Mouse (Mus musculus) kidney, postnatal 0 days (tissue): ENCODE data around the gene Arl10. TPM values are rescaled to one million over a fixed set of nuclear protein-coding genes. Genes with fewer than 3 reads are reported as not detected.

Experiments
- ATAC-seq: fragments of 200-750 bp; cut with Nextera tagmentation; replicated peaks from 2 replicates; pipeline ENCODE4 v1.8.0; 2017; ENCODE audit warnings: low read depth, moderate number of reproducible peaks, moderate TSS enrichment, moderate library complexity; ENCODE audit not compliant: low FRiP score
- DNase-seq: peaks from one replicate; pipeline ENCODE4 v3.0.0-alpha.2; 2016; ENCODE audit warnings: low spot score
- H3K27ac ChIP-seq: fragments of 300-500 bp; sonication (generic); 2 replicates; pipeline ENCODE4 v1.5.1; 2014; ENCODE audit warnings: mild to moderate bottlenecking
- H3K27me3 ChIP-seq: fragments of 300-500 bp; sonication (generic); 2 replicates; pipeline ENCODE4 v1.6.1; 2014; ENCODE audit warnings: low read length, mixed read lengths; ENCODE audit not compliant: insufficient read depth
- H3K36me3 ChIP-seq: fragments of 300-500 bp; sonication (generic); 2 replicates; pipeline ENCODE4 v1.6.1; 2014; ENCODE audit warnings: low read length, mixed read lengths; ENCODE audit not compliant: insufficient read depth
- H3K4me1 ChIP-seq: fragments of 300-500 bp; sonication (generic); replicated peaks from 2 replicates; pipeline ENCODE4 v1.6.1; 2014; ENCODE audit warnings: antibody characterized with exemption, low read length, mixed read lengths; ENCODE audit not compliant: insufficient read depth
- H3K4me2 ChIP-seq: fragments of 300-500 bp; sonication (generic); 2 replicates; pipeline ENCODE4 v1.6.1; 2014; ENCODE audit warnings: mild to moderate bottlenecking, low read length, moderate library complexity, mixed read lengths
- H3K4me3 ChIP-seq: fragments of 300-500 bp; sonication (generic); replicated peaks from 2 replicates; pipeline ENCODE4 v1.5.1; 2014; ENCODE audit warnings: low read depth, low read length
- H3K9ac ChIP-seq: fragments of 300-500 bp; sonication (generic); 2 replicates; pipeline ENCODE4 v1.6.1; 2014; ENCODE audit warnings: low read depth, low read length
- H3K9me3 ChIP-seq: fragments of 300-500 bp; sonication (generic); replicated peaks from 2 replicates; pipeline ENCODE4 v1.6.1; 2016; ENCODE audit warnings: low read length, inconsistent platforms, mixed read lengths
- CTCF ChIP-seq: IDR thresholded peaks from 2 replicates; pipeline ENCODE4 v1.5.1; 2016; ENCODE audit warnings: antibody characterized with exemption, low read depth, mild to moderate bottlenecking, moderate library complexity
- WGBS: fragments of 180-500 bp; shearing (Covaris S2); extraction: QIAGEN DNeasy Blood & Tissue Kit; methylation state at CpG from one replicate; pipeline ENCODE4 v1.1.7; 2014; 5-methylcytosine and 5-hydroxymethylcytosine counted together
- microRNA-seq: library from miRNA; unstranded; fragments of <30 nt; microRNA quantifications from one replicate; pipeline ENCODE4, GENCODE M21; 2016
- polyA plus RNA-seq: library from polyadenylated mRNA; unstranded; fragments of >200 nt; fragmentation: Nextera tagmentation; extraction: Ambion mirVana; gene quantifications from 2 replicates; pipeline ENCODE4 v1.2.1, GENCODE M21; 2015

Arl10 gene
- polyA plus RNA-seq, 1 experiment from 2014 or later = 23.1 TPM

DNA sequence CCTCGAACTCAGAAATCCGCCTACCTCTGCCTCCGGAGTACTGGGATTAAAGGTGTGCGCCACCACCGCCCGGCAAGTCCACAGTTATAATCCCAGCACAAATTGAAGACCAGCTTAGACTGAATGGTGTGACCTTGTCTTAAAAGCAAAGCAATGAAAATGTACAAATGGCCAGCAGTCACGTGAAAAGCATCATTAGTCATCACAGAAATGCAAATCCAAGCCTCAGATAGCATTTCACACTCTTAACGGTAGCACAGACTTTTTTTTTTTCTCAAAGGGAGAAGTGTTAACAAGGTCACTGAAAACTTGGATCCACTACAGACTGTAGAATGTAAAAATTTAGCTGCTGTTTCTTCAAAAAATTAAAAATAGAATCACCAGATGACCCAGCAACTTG, 41.5 kb downstream of the Arl10 start:
- Histone ChIP-seq H3K4me2 (no peak overlapping the region), H3K4me3 (no peak overlapping the region), H3K27me3 (no peaks in the 10 kb centered on the region), H3K9me3 (no peaks in the 10 kb centered on the region), H3K27ac (no peak overlapping the region), H3K36me3 (no peaks in the 10 kb centered on the region), H3K9ac (no peak overlapping the region), H3K4me1 (no peaks in the 10 kb centered on the region)
- ATAC-seq = no peak
- DNase-seq = no peak
- TF ChIP-seq CTCF = no peak
- 79% methylated on average over 8 of the region's 8 CpGs for WGBS

DNA sequence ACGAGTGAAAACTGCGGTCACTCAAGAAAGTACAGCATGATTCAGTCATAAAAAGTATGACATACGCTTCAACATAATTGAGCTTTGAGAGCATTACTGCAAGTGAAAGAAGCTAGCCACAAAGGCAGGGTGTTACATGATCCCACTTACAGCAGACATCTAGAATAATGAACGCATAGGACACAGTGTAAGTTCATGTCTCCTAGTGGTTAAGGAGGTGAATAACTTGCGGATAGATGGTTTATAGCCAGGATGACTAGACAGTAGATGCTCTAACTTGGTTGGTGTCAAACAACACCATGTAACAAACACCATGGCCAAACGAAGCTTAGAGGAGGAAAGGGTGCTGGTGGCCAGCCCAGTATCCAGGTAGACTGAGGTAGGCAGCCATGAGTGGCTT, 42.2 kb downstream of the Arl10 start:
- Histone ChIP-seq H3K4me3 (no peak overlapping the region), H3K27ac (no peak overlapping the region), H3K9me3 (no peaks in the 10 kb centered on the region), H3K4me1 (no peaks in the 10 kb centered on the region), H3K36me3 (no peaks in the 10 kb centered on the region), H3K9ac (no peak overlapping the region), H3K4me2 (no peak overlapping the region), H3K27me3 (no peaks in the 10 kb centered on the region)
- peak; percentile 32; the same call in 1 of the 2 replicates for TF ChIP-seq CTCF
- no peak for ATAC-seq
- WGBS = 55% methylated on average over 6 of the region's 6 CpGs
- DNase-seq = no peak

DNA sequence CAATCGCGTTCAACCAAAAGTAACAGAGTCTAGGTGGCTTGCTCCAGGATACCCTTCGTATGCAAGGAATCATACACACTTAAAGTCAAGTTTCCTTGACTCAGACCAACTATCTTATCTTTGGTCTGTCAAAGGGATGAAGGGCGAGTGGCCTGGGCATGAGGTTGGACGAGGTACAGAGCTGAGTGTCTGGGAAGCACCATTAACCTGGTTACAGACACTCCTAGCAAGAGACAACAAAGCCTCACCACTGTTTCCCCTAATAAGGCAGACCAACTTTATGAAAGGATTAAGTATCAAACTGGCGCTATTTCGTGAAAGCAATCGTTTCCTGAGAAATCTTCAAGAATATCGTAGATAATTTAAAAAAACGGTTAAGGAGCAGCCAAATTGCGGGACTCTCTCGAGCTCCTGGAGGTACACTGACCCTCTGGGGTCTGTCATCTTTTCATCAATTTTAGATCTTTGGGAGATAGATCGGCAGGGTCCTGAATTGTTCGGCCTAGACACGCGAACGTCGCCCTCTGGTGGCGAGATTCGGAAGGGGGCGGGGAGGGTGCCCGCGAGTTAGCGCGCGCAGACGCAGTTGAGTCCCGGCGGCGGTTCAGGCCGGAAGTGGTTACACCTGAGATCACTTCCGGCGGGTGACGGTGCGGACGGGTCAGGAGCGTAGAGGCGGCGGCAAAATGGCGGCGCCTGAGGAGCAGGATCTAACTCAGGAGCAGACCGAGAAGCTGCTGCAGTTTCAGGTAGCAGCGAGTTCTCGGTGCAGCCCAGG, 46.5 kb downstream of the Arl10 start, which contains the start of gene Faf2:
Gene Faf2, plus strand, starts transcription at position 630 of the 778 bp plus-strand sequence.
- DNase-seq (peak; percentile 97), ATAC-seq (peak; percentile 98)
- Histone ChIP-seq H3K4me3 (peak within 1 kb of the TSS; percentile 99), H3K27me3 (no peaks in the 10 kb centered on the region), H3K36me3 (no peaks in the 10 kb centered on the region), H3K4me2 (peak within 1 kb of the TSS; percentile 85), H3K9ac (peak within 1 kb of the TSS; percentile 90), H3K9me3 (no peaks in the 10 kb centered on the region), H3K4me1 (0 out of 2 replicates have a peak, but pooled peaks cover 7% of the 10 kb centered on the region), H3K27ac (peak within 1 kb of the TSS; percentile 81)
- whole genome bisulfite sequencing = 11% methylated on average over 44 of the region's 44 CpGs
- peak; percentile 99 for TF ChIP-seq CTCF

DNA sequence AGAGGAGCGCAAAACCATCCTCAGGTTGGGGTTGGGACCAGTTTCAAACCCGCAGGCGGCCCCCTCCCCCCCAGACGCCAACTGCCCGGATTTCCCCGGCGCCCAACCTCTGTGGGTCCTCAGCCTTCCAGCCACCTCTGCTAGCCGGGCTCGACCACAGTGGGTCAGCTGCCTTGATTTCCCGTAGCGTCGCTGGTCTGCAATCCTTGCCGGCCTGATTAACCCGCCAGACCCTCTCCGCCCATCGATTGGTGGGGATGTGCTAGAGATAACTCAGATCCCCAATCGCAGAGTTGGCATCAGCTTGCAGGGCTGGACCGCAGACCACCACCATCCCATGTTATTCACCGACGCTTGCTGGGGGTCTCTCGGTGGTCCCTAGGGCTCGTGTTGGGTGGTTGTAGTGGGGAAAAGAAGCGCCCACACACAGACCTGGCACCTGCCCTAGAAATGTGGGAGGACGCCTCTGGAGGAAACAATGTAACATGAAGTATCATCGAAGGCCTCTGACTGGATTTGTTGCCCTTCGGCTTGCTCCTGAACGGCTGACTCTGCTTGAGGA, 47.2 kb downstream of the Arl10 start:
- no peaks in the 10 kb centered on the region for H3K9me3 ChIP-seq
- DNase-seq (peak; percentile 34), ATAC-seq (peak; percentile 17; the same call in 1 of the 2 replicates)
- WGBS = 1% methylated on average over 27 of the region's 27 CpGs
- peak overlapping the region; percentile 90 for H3K9ac ChIP-seq
- H3K27ac ChIP-seq = peak overlapping the region; percentile 81
- no peaks in the 10 kb centered on the region for H3K36me3 ChIP-seq
- no peak for TF ChIP-seq CTCF
- peak overlapping the region; percentile 85 for H3K4me2 ChIP-seq
- no peaks in the 10 kb centered on the region for H3K27me3 ChIP-seq
- H3K4me3 ChIP-seq = peak overlapping the region; percentile 99
- 0 out of 2 replicates have a peak, but pooled peaks cover 7% of the 10 kb centered on the region for H3K4me1 ChIP-seq

DNA sequence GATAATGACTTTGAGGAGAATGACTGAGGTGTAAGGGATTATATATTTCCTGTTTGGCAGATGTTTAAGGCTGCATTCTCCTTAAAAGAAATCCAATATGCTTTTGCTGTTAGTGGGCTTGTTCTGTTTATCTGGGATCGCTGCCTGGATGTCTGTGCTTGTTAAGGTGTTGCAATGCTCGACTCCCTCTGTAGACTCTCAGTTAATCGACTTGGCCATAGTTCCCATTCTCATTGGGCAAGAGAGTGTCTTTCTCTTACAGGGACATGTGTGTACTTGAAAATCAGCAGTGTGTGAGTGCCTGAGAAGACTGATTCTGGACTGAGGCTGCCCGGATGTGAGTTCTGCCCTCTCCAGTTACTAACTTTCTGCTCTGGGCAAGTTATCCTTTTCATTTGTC, 54.3 kb downstream of the Arl10 start:
- no peak for TF ChIP-seq CTCF
- Histone ChIP-seq H3K4me2 (no peak overlapping the region), H3K9me3 (no peaks in the 10 kb centered on the region), H3K9ac (no peak overlapping the region), H3K4me3 (no peak overlapping the region), H3K36me3 (no peaks in the 10 kb centered on the region), H3K27ac (no peak overlapping the region), H3K27me3 (no peaks in the 10 kb centered on the region), H3K4me1 (no peaks in the 10 kb centered on the region)
- 64% methylated on average over 4 of the region's 4 CpGs for WGBS
- DNase-seq = no peak
- no peak for ATAC-seq

Small RNA genes lying within 50 kb of the gene (microRNA-seq; reads per million reads assigned to microRNA genes)
- not detected for gene Gm24195

Other genes with a start within 250 kb of the Arl10 start
- gene Cplx2, start 203.7 kb upstream of the Arl10 start, polyA plus RNA-seq = 4.0 and 4.5 TPM in 2 replicates
- 83.4 and 87.7 TPM in 2 replicates for gene Thoc3, start 106.2 kb upstream of the Arl10 start, polyA plus RNA-seq
- gene Simc1, start 71.2 kb upstream of the Arl10 start, polyA plus RNA-seq = 6.8 and 8.0 TPM in 2 replicates
- 190 and 201 TPM in 2 replicates for gene 4833439L19Rik, start 9.6 kb upstream of the Arl10 start, polyA plus RNA-seq
- gene Nop16, start 15.1 kb downstream of the Arl10 start, polyA plus RNA-seq = 60.2 and 61.6 TPM in 2 replicates
- 313 and 317 TPM in 2 replicates for gene Higd2a, start 15.2 kb downstream of the Arl10 start, polyA plus RNA-seq
- gene Cltb, start 36.3 kb downstream of the Arl10 start, polyA plus RNA-seq = 67.6 and 68.7 TPM in 2 replicates
- 61.2 and 63.6 TPM in 2 replicates for gene Faf2, start 46.8 kb downstream of the Arl10 start, polyA plus RNA-seq
- gene Rnf44, start 118.9 kb downstream of the Arl10 start, polyA plus RNA-seq = 63.0 and 77.4 TPM in 2 replicates
- 10.0 and 10.9 TPM in 2 replicates for gene Cdhr2, start 126.4 kb downstream of the Arl10 start, polyA plus RNA-seq
- 0.13 and 0.14 TPM in 2 replicates for gene Gprin1, start 174.9 kb downstream of the Arl10 start, polyA plus RNA-seq
- gene Sncb, start 191.6 kb downstream of the Arl10 start, polyA plus RNA-seq = not detected in 2 replicates
- gene Eif4e1b, start 209.0 kb downstream of the Arl10 start, polyA plus RNA-seq = not detected in 2 replicates
- 12.8 and 13.0 TPM in 2 replicates for gene Tspan17, start 214.4 kb downstream of the Arl10 start, polyA plus RNA-seq